Mouse (Mus musculus) cerebellum, adult 2 months (tissue): ENCODE measurements around the gene Qprt. TPM values are rescaled to one million over a fixed set of nuclear protein-coding genes. Genes with fewer than 3 reads are reported as not detected.

ENCODE experiments used
- DNase-seq, 2 experiments: peaks; one replicate each; pipeline ENCODE4 v3.0.0; 2021
- H3K27ac ChIP-seq: fragments of 200-500 bp; 2 replicates; pipeline ENCODE4 v1.5.1; 2012; ENCODE audit warnings: low read length, control low read depth, inconsistent platforms; ENCODE audit not compliant: insufficient read depth
- H3K27me3 ChIP-seq: fragments of 200-500 bp; 2 replicates; pipeline ENCODE4 v1.6.1; 2012; ENCODE audit warnings: inconsistent platforms, mild to moderate bottlenecking, low read length, moderate library complexity; ENCODE audit not compliant: control insufficient read depth, insufficient read depth
- H3K4me1 ChIP-seq: fragments of 200-500 bp; 2 replicates; pipeline ENCODE4 v1.6.1; 2011; ENCODE audit warnings: low read length; ENCODE audit not compliant: control insufficient read depth, insufficient read depth
- H3K4me3 ChIP-seq: fragments of 200-500 bp; replicated peaks from 2 replicates; pipeline ENCODE3; 2011; ENCODE audit warnings: mild to moderate bottlenecking, low read depth, low read length, control low read depth; ENCODE audit not compliant: insufficient read depth
- CTCF ChIP-seq: fragments of 200-500 bp; IDR thresholded peaks from 2 replicates; pipeline ENCODE4 v1.5.1; 2011; ENCODE audit warnings: low read depth, mild to moderate bottlenecking, control low read depth, low read length, moderate library complexity, borderline replicate concordance; ENCODE audit not compliant: insufficient read depth
- POLR2A ChIP-seq: fragments of 200-500 bp; IDR thresholded peaks from 2 replicates; pipeline ENCODE4 v1.6.1; 2011; ENCODE audit warnings: low read length, control low read depth, borderline replicate concordance; ENCODE audit not compliant: insufficient read depth
- WGBS: fragments of 180-500 bp; shearing (Covaris S2); methylation state at CpG from one replicate; pipeline ENCODE4 v1.1.7; 2018; 5-methylcytosine and 5-hydroxymethylcytosine counted together
- polyA plus RNA-seq: library from polyadenylated mRNA; depleted of rRNA; stranded (reverse); fragments of >200 nt; gene quantifications from 2 replicates; pipeline ENCODE4 v1.2.3, GENCODE M21; 2012

Qprt gene
- polyA plus RNA-seq, 1 experiment: 2.1 TPM

- no peak for TF ChIP-seq CTCF
- no peak for TF ChIP-seq POLR2A
Observed at GRCm38 (mm10) chr7:127118671-127119445, 3.2 kb downstream of the Qprt start.

GRCm38 (mm10) chr7:127117948-127118347 lies 4.1 kb downstream of the Qprt start:
- H3K27ac ChIP-seq: no peak overlapping the region
- no peaks in the 10 kb centered on the region for H3K4me1 ChIP-seq
- TF ChIP-seq CTCF (no peak), POLR2A (no peak)
- WGBS: 35% methylated on average over 5 of the region's 5 CpGs
- DNase-seq: no peak
- H3K4me3 ChIP-seq: no peak overlapping the region
- H3K27me3 ChIP-seq: no peaks in the 10 kb centered on the region; the same call in 1 of the 2 replicates

More at GRCm38 (mm10) chr7:127118671-127119445, 3.2 kb downstream of the Qprt start:
- no peak overlapping the region for H3K27ac ChIP-seq
- H3K4me1 ChIP-seq: no peaks in the 10 kb centered on the region
- 49% methylated on average over 14 of the region's 14 CpGs for WGBS
- H3K4me3 ChIP-seq: no peak overlapping the region
- DNase-seq: no peak
- no peaks in the 10 kb centered on the region; the same call in 1 of the 2 replicates for H3K27me3 ChIP-seq

- no peak for DNase-seq
- Histone ChIP-seq H3K4me3 (no peak overlapping the region), H3K27me3 (no peaks in the 10 kb centered on the region; the same call in 1 of the 2 replicates), H3K4me1 (no peaks in the 10 kb centered on the region), H3K27ac (no peak overlapping the region)
- WGBS: 42% methylated on average over 11 of the region's 11 CpGs
- TF ChIP-seq POLR2A: no peak
- TF ChIP-seq CTCF: no peak
Observed at GRCm38 (mm10) chr7:127116331-127116935, 5.6 kb downstream of the Qprt start.

DNA sequence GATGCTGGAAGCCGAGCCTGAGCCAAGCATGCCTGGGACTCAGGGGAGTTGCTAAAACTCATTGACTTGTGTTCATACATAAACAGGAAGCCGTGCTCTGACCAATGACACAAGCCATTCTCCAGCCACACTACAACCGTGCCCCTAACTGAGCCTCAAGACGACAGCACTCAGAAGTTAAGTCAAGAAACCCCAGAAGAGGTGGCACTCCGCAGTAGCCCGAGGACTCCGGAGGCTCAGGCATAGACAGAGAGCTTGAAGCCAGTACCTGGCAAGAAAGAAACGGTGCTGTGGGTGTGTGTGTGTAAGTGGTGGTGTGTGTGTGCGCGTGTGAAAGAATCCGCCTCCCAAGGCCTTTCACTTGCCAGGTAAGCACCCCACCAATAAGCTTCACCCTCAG lies 7.1 kb downstream of the Qprt start:
- H3K4me1 ChIP-seq: peaks cover 6% of the 10 kb centered on the region; the same call in 1 of the 2 replicates
- WGBS: 84% methylated on average over 11 of the region's 11 CpGs
- no peaks in the 10 kb centered on the region; the same call in 1 of the 2 replicates for H3K27me3 ChIP-seq
- H3K27ac ChIP-seq: no peak overlapping the region
- no peak for TF ChIP-seq CTCF
- no peak for TF ChIP-seq POLR2A
- H3K4me3 ChIP-seq: no peak overlapping the region
- DNase-seq: no peak

- DNase-seq: no peak
- WGBS: 23% methylated on average over 11 of the region's 12 CpGs
- Histone ChIP-seq H3K4me1 (peaks cover 7% of the 10 kb centered on the region; the same call in 1 of the 2 replicates), H3K4me3 (no peak overlapping the region), H3K27ac (no peak overlapping the region), H3K27me3 (no peaks in the 10 kb centered on the region)
- TF ChIP-seq POLR2A: no peak
- no peak for TF ChIP-seq CTCF
Observed at GRCm38 (mm10) chr7:127113614-127114259, 8.3 kb downstream of the Qprt start.

- no peak overlapping the region for H3K4me3 ChIP-seq
- no peak for TF ChIP-seq POLR2A
- TF ChIP-seq CTCF: no peak
- H3K4me1 ChIP-seq: peaks cover 8% of the 10 kb centered on the region; the same call in 1 of the 2 replicates
- no peak overlapping the region for H3K27ac ChIP-seq
- DNase-seq: no peak
- 44% methylated on average over 9 of the region's 9 CpGs for WGBS
- H3K27me3 ChIP-seq: no peaks in the 10 kb centered on the region
Observed at GRCm38 (mm10) chr7:127112921-127113597, 9.0 kb downstream of the Qprt start.

GRCm38 (mm10) chr7:127112251-127112841 lies 9.7 kb downstream of the Qprt start:
- peaks cover 8% of the 10 kb centered on the region; the same call in 1 of the 2 replicates for H3K4me1 ChIP-seq
- no peak overlapping the region for H3K27ac ChIP-seq
- no peaks in the 10 kb centered on the region for H3K27me3 ChIP-seq
- no peak overlapping the region for H3K4me3 ChIP-seq
- DNase-seq: no peak
- 77% methylated on average over 12 of the region's 12 CpGs for WGBS
- TF ChIP-seq POLR2A (no peak), CTCF (no peak)

DNA sequence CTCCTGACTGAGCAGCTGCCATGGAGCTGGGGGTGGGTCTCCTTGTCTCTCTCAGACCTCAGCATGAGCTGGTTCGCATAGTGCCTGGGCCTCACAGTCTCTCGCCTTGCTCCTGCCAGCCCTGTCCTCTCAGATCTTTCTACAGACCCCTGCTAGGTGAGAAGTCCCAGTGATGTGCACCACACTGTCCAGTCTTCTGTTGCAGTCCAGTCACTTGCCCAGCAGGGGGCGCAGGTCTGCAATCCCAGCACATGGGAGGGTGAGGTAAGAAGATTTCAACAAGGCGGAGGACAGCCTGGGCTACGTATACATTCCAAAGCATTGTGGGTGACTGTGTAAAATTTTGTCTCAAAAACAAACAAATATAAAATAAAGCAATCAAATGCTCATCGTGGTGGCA lies 10.6 kb downstream of the Qprt start:
- peaks cover 8% of the 10 kb centered on the region; the same call in 1 of the 2 replicates for H3K4me1 ChIP-seq
- 48% methylated on average over 6 of the region's 6 CpGs for WGBS
- peak; percentile 51 to 54 for DNase-seq
- H3K27me3 ChIP-seq: no peaks in the 10 kb centered on the region
- TF ChIP-seq CTCF: peak; percentile 67
- no peak for TF ChIP-seq POLR2A
- no peak overlapping the region for H3K4me3 ChIP-seq
- H3K27ac ChIP-seq: no peak overlapping the region
